Mouse (Mus musculus) forebrain, embryonic 10.5 days (tissue): ENCODE results near the gene Gna12. TPM values are rescaled to one million over a fixed set of nuclear protein-coding genes. Genes with fewer than 3 reads are reported as not detected.
A peak's percentile ranks its signal among the peaks of the same experiment; 100 is the strongest.

Experiments
- DNase-seq: peaks from one replicate; pipeline ENCODE4 v3.0.0-alpha.2; 2017; ENCODE audit warnings: low spot score; ENCODE audit errors: extremely low spot score
- H3K27ac ChIP-seq: fragments of 300-500 bp; sonication (generic); 2 replicates; pipeline ENCODE4 v1.5.1; 2016; ENCODE audit warnings: mild to moderate bottlenecking
- H3K27me3 ChIP-seq: fragments of 300-500 bp; sonication (generic); 2 replicates; pipeline ENCODE4 v1.6.1; 2016; ENCODE audit warnings: mild to moderate bottlenecking; ENCODE audit not compliant: poor library complexity, severe bottlenecking
- H3K36me3 ChIP-seq: fragments of 300-500 bp; sonication (generic); replicated peaks from 2 replicates; pipeline ENCODE4 v1.6.1; 2016; ENCODE audit warnings: mild to moderate bottlenecking, moderate library complexity
- H3K4me1 ChIP-seq: fragments of 300-500 bp; sonication (generic); 2 replicates; pipeline ENCODE4 v1.6.1; 2016
- H3K4me3 ChIP-seq: fragments of 300-500 bp; sonication (generic); 2 replicates; pipeline ENCODE4 v1.5.1; 2016; ENCODE audit warnings: mild to moderate bottlenecking, moderate library complexity
- H3K9me3 ChIP-seq: fragments of 300-500 bp; sonication (generic); 2 replicates; pipeline ENCODE4 v1.6.1; 2016; ENCODE audit warnings: mild to moderate bottlenecking, moderate library complexity
- WGBS: fragments of 180-500 bp; shearing (Covaris S2); methylation state at CpG from one replicate; pipeline ENCODE4 v1.1.7; 2016; 5-methylcytosine and 5-hydroxymethylcytosine counted together
- polyA plus RNA-seq: library from polyadenylated mRNA; unstranded; fragments of >200 nt; fragmentation: Nextera tagmentation; extraction: Ambion mirVana; gene quantifications from 2 replicates; pipeline ENCODE4 v1.2.1, GENCODE M21; 2016

Gene Gna12
- polyA plus RNA-seq, 1 experiment from 2014 or later: 7.6 TPM

DNA sequence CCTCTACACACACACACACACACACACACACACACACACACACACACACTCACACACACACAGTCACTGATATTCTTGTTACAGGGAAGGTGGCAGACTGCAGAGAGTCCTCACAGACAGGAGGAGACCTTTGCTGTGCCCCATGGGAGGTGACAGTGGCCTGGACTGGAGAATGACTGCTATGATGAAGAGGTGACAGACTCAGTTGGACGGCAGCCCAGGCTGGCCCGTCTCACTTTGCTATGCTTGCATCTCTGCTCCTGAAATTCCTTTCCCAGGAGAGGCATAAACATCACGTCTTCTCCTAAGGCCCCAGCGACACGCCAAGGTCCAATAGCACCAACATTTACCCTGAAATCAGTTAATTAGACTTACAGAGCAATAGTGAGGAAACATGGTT is 23.5 kb upstream of the Gna12 start:
- no peaks in the 10 kb centered on the region for H3K36me3 ChIP-seq
- no peaks in the 10 kb centered on the region for H3K27me3 ChIP-seq
- peaks cover 8% of the 10 kb centered on the region; the same call in 1 of the 2 replicates for H3K9me3 ChIP-seq
- H3K27ac ChIP-seq: no peak overlapping the region
- H3K4me1 ChIP-seq: peaks cover 16% of the 10 kb centered on the region
- no peak overlapping the region for H3K4me3 ChIP-seq
- DNase-seq: no peak
- WGBS: 86% methylated on average over 5 of the region's 5 CpGs

DNA sequence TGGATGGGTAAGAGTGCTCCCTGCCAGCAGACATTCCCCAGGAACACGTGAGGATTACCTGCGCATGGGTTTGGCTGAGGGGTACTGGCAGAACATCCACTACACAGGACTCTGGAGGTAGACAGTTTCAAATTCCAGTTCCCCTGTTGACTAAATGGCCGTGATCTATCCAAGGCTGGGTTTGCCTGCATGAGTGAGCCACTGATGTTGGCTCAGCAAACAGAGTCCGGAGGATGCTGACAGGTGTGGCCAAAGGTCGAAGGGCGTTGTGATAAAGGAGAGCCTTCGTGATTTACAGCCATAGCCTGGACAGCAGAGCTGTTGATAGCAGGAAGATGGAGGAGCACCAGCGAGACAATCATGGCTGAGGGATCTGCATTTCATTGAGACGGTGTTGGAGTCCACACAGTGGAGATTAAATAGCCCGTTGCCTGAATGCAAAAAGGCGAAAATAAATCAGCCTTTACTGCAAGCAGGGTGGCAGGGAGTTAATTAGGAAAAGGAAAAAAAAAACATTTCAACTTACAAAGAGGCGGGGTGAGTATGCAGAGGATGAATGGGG is 22.3 kb upstream of the Gna12 start:
- H3K27me3 ChIP-seq: no peaks in the 10 kb centered on the region
- peaks cover 16% of the 10 kb centered on the region for H3K4me1 ChIP-seq
- H3K9me3 ChIP-seq: peaks cover 8% of the 10 kb centered on the region; the same call in 1 of the 2 replicates
- 86% methylated on average over 12 of the region's 12 CpGs for WGBS
- H3K27ac ChIP-seq: no peak overlapping the region
- DNase-seq: no peak
- no peak overlapping the region for H3K4me3 ChIP-seq
- no peaks in the 10 kb centered on the region for H3K36me3 ChIP-seq

DNA sequence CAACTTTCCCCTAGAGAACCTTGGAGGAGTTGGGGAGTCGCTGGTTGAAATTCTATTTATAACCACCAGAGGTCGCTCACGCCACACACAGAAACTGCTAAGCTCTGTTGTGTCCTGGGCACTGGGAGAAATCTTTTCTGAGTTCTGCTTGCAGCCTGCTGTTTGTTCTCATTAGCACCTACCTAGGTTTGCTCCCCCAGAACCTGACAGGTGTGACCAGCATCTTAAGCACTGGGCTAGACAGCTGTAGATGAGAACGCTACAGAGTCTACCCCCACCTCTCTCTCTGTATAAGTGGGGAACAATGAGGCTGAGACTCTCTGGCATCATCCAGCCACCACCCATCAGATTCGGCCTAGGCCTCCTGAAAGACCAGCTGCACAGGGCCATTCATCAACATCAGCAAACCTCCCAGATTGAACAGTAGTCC is 17.1 kb upstream of the Gna12 start:
- Histone ChIP-seq H3K27ac (0 out of 2 replicates have a peak overlapping the region, but pooled peaks have one; percentile 17), H3K27me3 (no peaks in the 10 kb centered on the region), H3K4me3 (no peak overlapping the region), H3K9me3 (peaks cover 8% of the 10 kb centered on the region; the same call in 1 of the 2 replicates), H3K4me1 (no peaks in the 10 kb centered on the region), H3K36me3 (no peaks in the 10 kb centered on the region)
- 19% methylated on average over 5 of the region's 5 CpGs for WGBS
- DNase-seq: peak; percentile 56

DNA sequence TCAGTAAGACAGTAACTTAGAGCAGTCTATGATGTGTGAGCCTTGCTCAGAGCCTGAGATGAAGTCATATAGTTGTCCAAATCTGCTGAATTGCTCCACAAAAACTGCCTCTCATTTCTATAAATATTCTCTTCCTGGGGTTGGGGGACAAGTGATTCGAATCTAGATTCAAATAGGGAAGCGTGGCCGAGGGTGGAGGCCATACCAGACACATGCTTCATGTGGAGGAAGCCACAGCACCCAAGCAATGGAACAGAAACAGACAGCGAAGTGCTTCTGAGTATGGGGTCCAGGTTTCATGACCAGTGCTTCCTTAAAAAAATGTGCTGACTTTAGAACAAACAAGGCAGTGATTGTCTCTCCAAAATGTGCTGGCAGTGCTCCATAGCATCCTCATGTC is 11.7 kb upstream of the Gna12 start:
- DNase-seq: no peak
- Histone ChIP-seq H3K4me1 (no peaks in the 10 kb centered on the region), H3K27me3 (no peaks in the 10 kb centered on the region), H3K36me3 (no peaks in the 10 kb centered on the region), H3K9me3 (no peaks in the 10 kb centered on the region), H3K27ac (no peak overlapping the region), H3K4me3 (no peak overlapping the region)
- WGBS: 84% methylated on average over 4 of the region's 4 CpGs

DNA sequence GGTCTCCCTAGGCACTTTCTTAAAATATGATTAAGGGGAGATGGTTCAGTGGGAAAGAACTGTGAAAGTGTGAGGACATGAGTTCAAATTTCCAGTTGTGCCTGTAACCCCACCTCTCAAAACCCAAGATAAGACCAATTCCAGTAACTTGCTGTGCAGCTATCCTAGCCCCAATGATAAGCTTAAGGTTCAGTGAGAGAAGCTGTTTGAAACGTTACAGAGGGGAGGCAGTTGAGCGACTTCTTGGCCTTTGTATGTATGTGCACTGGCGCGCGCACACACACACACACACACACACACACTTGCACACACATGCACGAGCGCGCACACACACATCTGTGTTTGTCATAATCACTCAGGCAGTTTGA is 817 bp upstream of the Gna12 start:
- Histone ChIP-seq H3K9me3 (no peaks in the 10 kb centered on the region), H3K27me3 (no peaks in the 10 kb centered on the region), H3K27ac (peak overlapping the region; percentile 51), H3K36me3 (peaks cover 2% of the 10 kb centered on the region), H3K4me1 (peaks cover 39% of the 10 kb centered on the region), H3K4me3 (peak overlapping the region; percentile 81)
- DNase-seq: no peak
- 82% methylated on average over 8 of the region's 8 CpGs for WGBS

DNA sequence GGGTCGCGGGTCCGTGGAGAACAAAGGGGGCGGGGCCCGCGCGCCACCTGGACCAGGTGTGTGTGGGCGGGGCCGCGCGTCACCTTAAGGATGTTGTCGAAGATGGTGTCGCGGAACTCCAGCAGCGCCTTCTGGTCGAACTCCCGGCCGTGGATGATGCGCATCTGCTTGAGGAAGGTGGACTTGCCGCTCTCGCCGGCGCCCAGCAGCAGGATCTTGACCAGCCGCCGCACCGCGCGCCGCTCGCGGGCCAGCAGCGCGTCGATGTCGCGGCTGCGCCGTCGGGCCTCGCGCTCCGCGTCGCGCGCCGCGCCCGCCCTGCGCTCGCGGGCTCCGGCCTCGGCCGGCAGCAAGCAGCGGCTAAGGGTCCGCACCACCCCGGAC is 328 bp downstream of the Gna12 start:
- peak; percentile 43 for DNase-seq

DNA sequence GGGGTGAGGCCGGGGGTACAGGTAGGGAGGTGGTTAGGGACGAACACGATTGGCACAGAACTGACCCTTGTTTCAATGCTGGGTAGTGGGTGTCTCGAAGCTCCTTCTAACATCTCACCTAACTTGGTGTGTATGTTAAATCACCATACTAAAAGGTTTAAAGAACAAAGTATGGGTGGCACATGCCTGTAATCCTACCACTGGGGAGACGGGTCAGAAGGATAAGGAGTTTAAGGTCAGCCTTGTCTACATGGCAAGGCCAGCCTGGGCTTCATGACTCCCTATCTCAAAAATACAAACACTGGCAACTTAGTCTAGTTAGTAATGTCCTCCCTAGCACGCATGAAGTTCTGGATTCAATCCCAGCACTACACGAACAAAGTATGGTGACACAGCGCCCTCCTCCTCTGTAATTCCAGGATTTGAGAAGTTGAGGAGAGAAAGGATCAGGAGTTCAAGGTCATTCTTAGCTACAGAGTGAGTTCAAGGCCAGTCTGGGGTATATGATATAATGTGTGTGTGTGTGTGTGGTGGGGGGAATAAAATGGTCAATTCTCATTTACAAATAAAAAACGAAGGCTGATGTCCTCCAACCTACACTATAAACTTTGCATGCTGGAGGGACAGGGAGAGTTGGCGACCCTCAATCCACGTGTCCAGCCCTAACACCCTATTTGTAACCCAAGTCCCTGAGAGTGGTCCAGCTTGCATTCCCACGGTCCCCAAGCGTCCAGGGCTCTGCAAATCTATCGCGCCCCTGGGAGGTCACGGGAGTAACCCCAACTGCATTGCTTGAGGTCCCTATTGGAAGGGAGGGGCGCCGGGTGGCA is 935 bp downstream of the Gna12 start:
- H3K4me3 ChIP-seq: peak overlapping the region; percentile 81
- H3K4me1 ChIP-seq: peaks cover 39% of the 10 kb centered on the region
- no peaks in the 10 kb centered on the region for H3K9me3 ChIP-seq
- peak overlapping the region; percentile 92 for H3K27ac ChIP-seq
- no peak for DNase-seq
- no peaks in the 10 kb centered on the region for H3K27me3 ChIP-seq
- WGBS: 41% methylated on average over 18 of the region's 18 CpGs
- H3K36me3 ChIP-seq: peaks cover 15% of the 10 kb centered on the region

More for the DNA sequence above, 328 bp downstream of the Gna12 start:
- Histone ChIP-seq H3K9me3 (no peaks in the 10 kb centered on the region), H3K36me3 (peaks cover 12% of the 10 kb centered on the region), H3K4me1 (peaks cover 39% of the 10 kb centered on the region), H3K27me3 (no peaks in the 10 kb centered on the region), H3K27ac (peak overlapping the region; percentile 92), H3K4me3 (peak overlapping the region; percentile 81)
- under 1% methylated on average over 58 of the region's 58 CpGs for WGBS

DNA sequence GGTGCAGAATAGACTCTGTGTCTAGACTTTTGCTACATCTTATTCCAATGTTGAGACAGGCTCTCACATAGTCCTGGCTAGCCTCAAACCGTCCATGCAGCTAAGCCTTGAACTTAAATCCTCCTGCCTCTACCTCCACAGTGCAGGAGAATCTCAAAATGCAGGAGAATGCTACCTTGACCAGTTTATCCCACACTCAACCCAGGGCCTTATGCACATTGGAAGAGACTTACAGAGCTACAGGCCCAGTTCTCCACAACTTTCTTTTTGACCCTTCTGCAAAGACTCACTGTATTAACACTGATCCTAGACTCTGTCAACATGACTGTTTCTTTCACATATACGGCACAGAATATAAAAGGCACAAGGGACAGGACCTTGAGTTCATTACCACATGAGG is 1.9 kb downstream of the Gna12 start:
- H3K9me3 ChIP-seq: no peaks in the 10 kb centered on the region
- H3K27ac ChIP-seq: no peak overlapping the region
- peaks cover 22% of the 10 kb centered on the region for H3K36me3 ChIP-seq
- WGBS: 81% methylated on average over 2 of the region's 2 CpGs
- DNase-seq: no peak
- H3K4me1 ChIP-seq: peaks cover 39% of the 10 kb centered on the region
- peak overlapping the region; percentile 81 for H3K4me3 ChIP-seq
- H3K27me3 ChIP-seq: no peaks in the 10 kb centered on the region

DNA sequence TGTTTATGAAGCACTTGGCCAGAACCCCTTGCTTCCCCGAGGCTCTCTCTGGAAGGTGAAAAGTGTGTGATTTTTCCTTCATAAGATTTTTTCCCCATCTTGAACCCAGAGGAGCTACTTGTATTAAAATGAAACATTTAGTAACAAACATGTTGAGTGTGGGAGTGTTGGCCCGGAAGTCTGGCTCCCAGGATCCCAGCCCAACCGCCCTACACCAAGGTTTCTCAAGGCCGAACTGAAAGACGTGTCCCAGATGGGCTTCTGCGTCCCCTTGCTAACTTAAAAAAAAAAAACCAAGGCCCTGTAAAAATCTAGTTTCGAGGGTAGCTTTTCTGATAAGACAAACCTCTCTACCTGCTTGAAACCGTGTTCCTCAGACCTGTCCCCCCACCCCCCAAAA is 2.3 kb downstream of the Gna12 start:
- Histone ChIP-seq H3K4me3 (peak overlapping the region; percentile 81; the same call in 1 of the 2 replicates), H3K27ac (no peak overlapping the region), H3K36me3 (peaks cover 23% of the 10 kb centered on the region), H3K4me1 (peaks cover 39% of the 10 kb centered on the region), H3K27me3 (no peaks in the 10 kb centered on the region), H3K9me3 (no peaks in the 10 kb centered on the region)
- no peak for DNase-seq
- 84% methylated on average over 8 of the region's 8 CpGs for WGBS

DNA sequence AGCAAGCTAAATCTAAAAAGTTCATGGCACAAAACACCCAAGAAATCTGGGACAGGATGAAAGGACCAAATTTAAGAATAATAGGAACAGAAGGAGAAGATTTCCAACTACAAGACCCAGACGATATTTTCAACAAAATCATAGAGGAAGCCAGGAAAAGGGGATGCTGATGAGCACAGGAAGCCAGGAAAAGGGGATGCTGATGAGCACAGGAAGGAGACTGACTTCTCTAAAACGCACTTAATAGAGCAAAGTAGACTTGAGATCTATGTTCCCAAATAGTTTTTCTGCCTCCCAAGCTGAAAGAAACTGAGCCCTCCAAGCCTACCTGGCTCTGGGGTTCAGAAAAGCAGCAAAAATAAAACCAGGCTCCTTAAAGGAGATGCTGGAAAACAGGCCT is 2.8 kb downstream of the Gna12 start:
- DNase-seq: no peak
- H3K27me3 ChIP-seq: no peaks in the 10 kb centered on the region
- H3K4me1 ChIP-seq: peaks cover 39% of the 10 kb centered on the region
- WGBS: 81% methylated on average over 2 of the region's 2 CpGs
- no peak overlapping the region for H3K27ac ChIP-seq
- no peaks in the 10 kb centered on the region for H3K9me3 ChIP-seq
- peaks cover 23% of the 10 kb centered on the region for H3K36me3 ChIP-seq
- H3K4me3 ChIP-seq: no peak overlapping the region

DNA sequence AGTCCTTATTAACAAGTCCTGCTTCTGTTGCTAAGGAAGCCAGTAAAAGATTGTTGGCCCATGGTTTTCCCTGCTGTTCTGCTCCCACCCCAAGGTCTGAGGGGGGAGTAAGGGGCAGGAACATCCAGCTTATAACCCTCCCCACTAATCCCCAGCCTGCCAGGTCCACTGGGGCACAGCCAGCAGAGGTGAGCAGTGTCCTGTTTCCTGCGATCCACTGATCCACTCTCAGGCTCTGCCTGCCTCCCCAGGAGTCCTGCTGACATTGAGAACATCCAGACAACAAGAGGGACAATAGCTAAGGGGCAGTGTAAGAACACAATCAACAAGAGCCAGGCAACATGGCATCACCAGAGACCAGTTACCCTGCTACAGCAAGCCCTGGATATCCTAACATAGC is 3.4 kb downstream of the Gna12 start:
- Histone ChIP-seq H3K4me1 (peaks cover 39% of the 10 kb centered on the region), H3K36me3 (peaks cover 23% of the 10 kb centered on the region), H3K27ac (no peak overlapping the region), H3K27me3 (no peaks in the 10 kb centered on the region), H3K4me3 (no peak overlapping the region), H3K9me3 (no peaks in the 10 kb centered on the region)
- no peak for DNase-seq
- 23% methylated on average over 1 of the region's 1 CpGs for WGBS

DNA sequence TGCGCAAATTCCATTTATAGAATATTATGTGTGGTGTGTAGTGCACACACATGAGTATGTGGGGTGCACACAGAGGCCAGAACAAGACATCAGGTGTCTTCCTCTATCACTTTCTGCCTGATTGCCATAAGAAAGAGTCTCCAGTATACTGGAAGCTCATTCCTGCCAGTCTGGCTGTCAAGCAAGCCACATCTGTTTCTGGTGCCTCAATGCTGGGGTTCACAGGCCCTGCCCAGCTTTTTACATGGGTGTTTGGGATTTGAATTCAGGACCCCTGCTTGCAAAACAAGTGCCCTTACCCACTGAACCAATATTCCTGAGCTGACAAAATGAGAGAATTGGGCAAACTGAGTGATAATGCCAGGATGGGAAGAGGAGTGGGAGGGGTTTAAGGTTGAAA is 4.1 kb downstream of the Gna12 start:
- H3K27me3 ChIP-seq: no peaks in the 10 kb centered on the region
- 100% methylated on average over 1 of the region's 1 CpGs for WGBS
- H3K4me1 ChIP-seq: peaks cover 39% of the 10 kb centered on the region
- H3K9me3 ChIP-seq: no peaks in the 10 kb centered on the region
- H3K4me3 ChIP-seq: no peak overlapping the region
- DNase-seq: no peak
- no peak overlapping the region for H3K27ac ChIP-seq
- peaks cover 23% of the 10 kb centered on the region for H3K36me3 ChIP-seq

DNA sequence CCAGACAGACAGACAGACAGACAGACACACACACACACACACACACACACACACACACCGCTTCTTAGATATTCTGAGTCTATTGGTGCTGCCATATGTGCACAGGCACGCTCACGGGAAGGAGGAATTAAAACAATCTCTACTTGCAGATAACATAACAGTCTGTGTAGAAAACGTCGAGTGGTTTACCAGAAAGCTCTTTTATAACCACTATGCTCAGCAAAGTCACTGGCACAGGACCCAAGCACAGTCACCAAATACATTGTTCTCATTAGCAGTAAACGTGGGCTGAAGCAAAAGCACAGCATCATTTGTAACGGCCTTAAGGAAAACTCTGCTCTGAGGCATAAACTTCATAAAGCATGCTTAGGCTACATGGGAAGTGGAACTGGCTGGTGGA is 6.1 kb downstream of the Gna12 start:
- DNase-seq: no peak
- H3K4me1 ChIP-seq: peaks cover 45% of the 10 kb centered on the region
- 92% methylated on average over 7 of the region's 7 CpGs for WGBS
- H3K4me3 ChIP-seq: no peak overlapping the region
- peaks cover 26% of the 10 kb centered on the region for H3K36me3 ChIP-seq
- H3K9me3 ChIP-seq: no peaks in the 10 kb centered on the region
- H3K27me3 ChIP-seq: no peaks in the 10 kb centered on the region
- H3K27ac ChIP-seq: no peak overlapping the region
